Mouse (Mus musculus) adrenal gland, adult (tissue): ENCODE measurements at regions not wholly inside any gene's neighbourhood (a gene's known extent, or its start where the extent isn't known, plus 50 kb on each side); places are given as distances from the start of the nearest gene placed in this dataset.

Experiments
- DNase-seq, 2 experiments: peaks; one replicate each; pipeline ENCODE4 v3.0.0; 2022 to 2023; ENCODE audit warnings: low spot score in 1 of 2; ENCODE audit not compliant: inconsistent age in 2 of 2

GRCm38 (mm10) chr19:37831406-37831805, 133.8 kb downstream of the Cyp26a1 start:
- no peak for DNase-seq

- DNase-seq, result no peak
Observed at GRCm38 (mm10) chr19:37836900-37837299, 139.3 kb downstream of the Cyp26a1 start.
